Mouse (Mus musculus) splenic B cell, adult 2 months (primary cell): ENCODE measurements around the gene Tmem86a.

Source experiments
- DNase-seq: peaks from one replicate; pipeline ENCODE4 v3.0.0-alpha.2; 2011; ENCODE audit warnings: low read depth, low spot score
- H3K27me3 ChIP-seq: 2 replicates; pipeline ENCODE4 v1.6.1; 2012; ENCODE audit warnings: mild to moderate bottlenecking, low read length, moderate library complexity, mixed read lengths; ENCODE audit not compliant: control insufficient read depth, poor library complexity, insufficient read depth, severe bottlenecking
- H3K36me3 ChIP-seq: 2 replicates; pipeline ENCODE4 v1.6.1; 2012; ENCODE audit warnings: mild to moderate bottlenecking, low read length, moderate library complexity, mixed read lengths; ENCODE audit not compliant: control insufficient read depth, poor library complexity, insufficient read depth, severe bottlenecking

Gene Tmem86a

DNA sequence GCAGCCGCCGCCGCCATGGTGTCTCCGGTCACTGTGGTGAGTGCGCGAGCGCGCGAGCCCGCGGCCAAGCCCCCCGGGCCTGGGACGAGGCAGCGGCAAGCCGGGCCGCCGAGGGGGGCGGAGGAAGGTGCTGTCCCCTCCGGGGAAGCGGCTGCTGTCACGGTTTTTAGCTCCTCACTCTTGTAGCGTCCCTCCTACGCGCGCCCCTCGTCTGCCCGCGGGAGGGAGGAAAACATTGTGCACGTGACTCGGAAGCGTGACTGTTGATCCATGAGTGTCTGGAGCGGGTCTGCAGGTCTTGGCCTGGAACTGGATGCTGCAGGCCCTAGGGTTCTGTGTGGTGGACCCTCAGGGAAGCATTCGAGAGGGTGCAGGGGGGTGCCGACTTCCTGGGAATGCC, 365 bp downstream of the Tmem86a start:
- Histone ChIP-seq H3K27me3 (no peaks in the 10 kb centered on the region), H3K36me3 (no peaks in the 10 kb centered on the region)
- DNase-seq, result no peak

DNA sequence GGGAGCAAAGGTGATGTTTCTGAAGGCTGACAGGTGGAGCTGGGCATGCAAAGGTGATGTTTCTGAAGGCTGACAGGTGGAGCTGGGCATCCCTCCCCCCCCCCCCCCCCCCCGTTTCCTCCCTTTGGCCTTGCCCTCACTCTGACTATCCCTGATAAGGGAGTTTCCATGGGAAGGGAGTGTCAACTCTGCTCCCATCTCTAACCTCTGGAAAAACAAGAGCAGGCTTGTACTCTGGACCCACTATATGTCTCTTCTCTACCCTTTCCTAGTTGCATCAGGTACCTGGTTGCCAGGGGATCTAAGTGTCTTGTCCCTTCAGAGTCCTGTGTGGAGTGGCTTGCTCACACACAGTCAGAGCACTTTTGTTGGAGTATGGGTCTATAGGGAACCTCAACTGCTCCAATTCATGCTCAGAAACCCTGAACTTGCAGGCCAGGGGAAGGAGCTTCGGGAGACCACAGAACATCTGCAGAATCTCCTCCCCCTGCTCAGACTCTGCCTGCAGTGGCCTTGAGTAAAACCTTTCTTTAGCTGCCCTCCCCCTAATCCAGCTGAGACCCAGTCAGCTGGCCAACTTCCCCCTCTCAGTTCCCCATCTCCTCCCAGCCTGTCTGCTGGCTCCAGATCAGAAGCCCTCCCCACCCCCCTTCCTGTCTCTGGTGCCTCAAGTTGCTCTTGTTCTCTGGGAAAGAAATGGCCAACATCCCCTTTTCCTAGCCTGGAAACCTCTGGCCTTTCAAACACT, 1.2 kb downstream of the Tmem86a start:
- H3K27me3 ChIP-seq, result no peaks in the 10 kb centered on the region
- peak; percentile 72 for DNase-seq
- no peaks in the 10 kb centered on the region for H3K36me3 ChIP-seq

DNA sequence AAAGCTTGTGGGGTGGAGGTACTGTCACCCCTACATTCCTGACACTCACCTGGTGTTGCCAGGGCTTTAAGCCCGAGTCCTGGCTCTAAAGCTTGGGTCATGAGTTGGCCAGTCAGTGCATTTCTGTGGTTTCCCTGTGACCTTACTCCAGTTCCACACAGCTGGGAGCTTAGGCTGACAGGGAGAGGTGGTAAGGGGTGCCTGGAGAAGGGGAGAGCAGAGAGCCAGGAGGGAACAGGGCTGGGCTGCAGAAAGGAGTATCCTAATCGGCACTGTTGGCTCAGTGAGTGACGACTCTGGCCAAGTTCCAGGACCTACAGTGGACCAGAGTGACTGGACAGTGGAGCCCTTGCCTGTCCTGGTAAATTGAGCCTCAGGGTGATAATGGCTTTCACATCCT, 1.9 kb downstream of the Tmem86a start:
- DNase-seq, result no peak
- Histone ChIP-seq H3K27me3 (no peaks in the 10 kb centered on the region), H3K36me3 (no peaks in the 10 kb centered on the region)

DNA sequence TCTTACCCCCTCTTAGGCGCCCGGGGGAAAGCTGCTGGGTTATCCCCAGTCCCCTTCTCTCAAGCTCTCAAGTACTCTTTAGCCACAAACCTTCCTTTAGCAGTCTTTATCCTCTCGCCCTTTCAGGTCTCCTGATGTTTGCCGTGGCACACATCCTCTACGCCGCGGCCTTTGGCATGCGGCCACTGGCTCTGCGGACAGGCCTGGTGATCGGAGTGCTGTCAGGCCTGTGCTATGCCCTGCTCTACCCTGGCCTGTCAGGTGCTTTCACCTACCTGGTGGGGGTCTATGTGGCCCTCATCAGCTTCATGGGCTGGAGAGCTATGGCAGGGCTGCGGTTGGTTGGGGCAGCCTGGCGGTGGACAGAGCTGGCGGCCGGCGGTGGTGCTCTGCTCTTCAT, 2.9 kb downstream of the Tmem86a start:
- DNase-seq, result no peak
- no peaks in the 10 kb centered on the region for H3K27me3 ChIP-seq
- no peaks in the 10 kb centered on the region for H3K36me3 ChIP-seq

DNA sequence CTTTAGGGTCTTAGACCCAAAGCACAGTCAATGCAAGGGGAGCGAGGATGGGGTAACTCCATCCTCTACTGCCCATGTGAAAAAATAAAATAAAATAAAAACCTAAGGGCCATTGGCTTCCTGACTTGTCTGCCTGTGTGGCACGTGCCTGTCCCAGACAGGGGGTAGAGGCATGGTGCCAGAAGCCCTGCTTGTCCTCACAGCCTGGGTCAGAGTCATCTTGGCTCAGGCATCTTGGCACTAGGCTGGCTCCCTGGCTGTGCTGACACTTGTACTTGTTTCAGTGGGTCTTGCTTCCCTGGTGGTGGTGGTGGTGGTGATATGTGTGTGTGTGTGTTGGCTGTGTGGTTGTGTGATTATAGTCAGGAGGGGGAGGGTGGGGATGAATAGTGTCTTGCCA, 4.3 kb downstream of the Tmem86a start:
- DNase-seq, result no peak
- H3K36me3 ChIP-seq, result no peaks in the 10 kb centered on the region

DNA sequence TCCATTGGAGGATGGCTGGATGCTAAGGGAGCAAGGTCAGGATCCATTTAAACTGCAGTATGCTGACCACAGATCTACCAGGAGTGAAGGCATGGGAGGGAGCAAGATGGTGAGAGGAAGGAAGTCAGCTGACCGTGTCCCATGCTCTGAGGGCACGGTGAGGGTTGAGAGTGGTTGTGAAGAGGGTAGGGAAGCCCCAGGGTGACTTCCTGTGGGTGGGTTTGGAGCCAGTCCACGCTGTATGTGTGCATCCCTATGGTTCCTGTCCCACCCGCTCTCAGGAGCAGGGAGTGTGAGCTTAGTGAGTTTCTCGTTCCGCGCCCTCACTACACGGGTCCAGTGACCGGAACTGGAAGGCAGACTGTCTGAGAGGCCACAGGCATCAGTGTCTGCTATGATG, 5.3 kb downstream of the Tmem86a start:
- peak; percentile 26 for DNase-seq
- no peaks in the 10 kb centered on the region for H3K27me3 ChIP-seq
- H3K36me3 ChIP-seq, result no peaks in the 10 kb centered on the region

More for the DNA sequence above, 4.3 kb downstream of the Tmem86a start:
- no peaks in the 10 kb centered on the region for H3K27me3 ChIP-seq

DNA sequence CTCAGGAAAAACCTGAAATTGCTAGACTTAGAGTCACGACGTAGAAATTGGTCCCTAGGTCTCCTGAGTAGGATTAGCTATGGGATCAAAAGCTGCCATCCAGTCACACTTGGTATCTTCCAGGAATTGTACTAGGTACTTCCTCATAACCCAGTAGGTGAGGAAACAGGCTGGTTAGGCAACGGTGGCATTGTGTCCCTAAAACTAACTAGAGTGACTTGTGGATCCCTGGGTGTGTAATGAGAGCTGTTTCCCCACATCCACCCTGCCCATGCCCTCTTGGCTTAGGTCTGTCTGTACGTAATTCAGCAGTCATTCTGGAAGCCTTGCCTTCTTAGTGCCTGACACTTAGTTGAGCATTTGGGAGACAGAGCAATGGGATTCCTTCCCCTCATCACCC, 5.9 kb downstream of the Tmem86a start:
- no peak for DNase-seq
- Histone ChIP-seq H3K27me3 (no peaks in the 10 kb centered on the region), H3K36me3 (no peaks in the 10 kb centered on the region)

DNA sequence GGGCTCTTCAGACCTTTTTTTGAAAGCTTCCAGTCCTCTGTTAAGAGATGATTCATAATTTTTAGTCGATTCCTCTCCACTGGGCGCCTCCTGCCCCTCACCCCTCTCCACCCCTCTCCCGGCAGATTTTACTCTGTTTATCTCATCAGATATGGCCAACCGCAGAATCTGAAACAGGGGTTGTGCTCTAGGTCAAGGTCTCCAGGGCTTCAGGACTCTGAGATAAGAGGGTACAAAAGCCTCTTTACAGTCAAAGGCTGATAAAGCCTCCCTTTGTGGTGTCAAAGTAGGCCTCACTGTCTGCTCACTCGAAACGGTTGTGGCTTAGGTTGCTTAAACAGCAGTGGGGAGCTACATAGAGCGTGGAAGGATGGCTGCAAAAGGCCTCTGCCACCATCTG, 8.9 kb downstream of the Tmem86a start:
- no peak for DNase-seq
- H3K27me3 ChIP-seq, result no peaks in the 10 kb centered on the region
- H3K36me3 ChIP-seq, result no peaks in the 10 kb centered on the region

DNA sequence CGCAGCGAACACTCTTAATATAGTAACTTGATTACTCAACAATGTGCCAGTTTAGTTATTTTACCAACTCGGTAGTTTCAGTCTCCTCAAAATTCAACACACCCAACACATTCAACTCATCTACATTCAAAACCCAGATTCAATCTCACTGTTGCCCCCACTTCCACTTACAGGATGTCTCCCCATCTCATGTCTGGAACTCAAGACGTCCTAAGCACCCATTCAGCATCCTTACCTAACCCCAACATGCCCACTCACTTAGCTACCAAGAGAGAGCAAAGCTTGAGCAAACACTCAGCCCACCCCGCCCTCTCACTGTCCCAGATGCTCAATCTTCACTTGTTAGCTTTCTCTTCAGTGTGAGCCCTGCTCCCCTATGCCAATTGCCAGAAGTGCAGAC, 11.2 kb downstream of the Tmem86a start:
- Histone ChIP-seq H3K36me3 (no peaks in the 10 kb centered on the region), H3K27me3 (no peaks in the 10 kb centered on the region)
- no peak for DNase-seq

DNA sequence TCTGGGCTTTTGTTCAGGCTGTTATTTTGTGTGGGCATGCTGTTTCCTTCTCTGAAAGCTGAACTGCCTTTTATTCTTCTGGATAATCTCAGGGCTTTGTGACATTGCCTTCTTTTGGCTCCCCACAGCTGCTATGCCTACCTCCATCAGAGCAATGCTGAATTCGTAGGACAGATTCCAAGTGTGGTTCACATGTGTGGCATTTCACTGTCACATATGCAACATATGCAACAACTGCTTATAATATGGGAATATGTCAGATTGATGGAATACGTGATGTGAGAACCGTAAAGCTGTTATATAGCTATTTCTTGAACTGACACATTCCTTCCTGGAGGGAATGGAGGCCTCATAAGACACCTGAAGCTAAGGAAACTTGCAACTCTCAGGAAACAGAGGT, 16.5 kb downstream of the Tmem86a start:
- DNase-seq, result no peak
- Histone ChIP-seq H3K27me3 (no peaks in the 10 kb centered on the region), H3K36me3 (no peaks in the 10 kb centered on the region)

DNA sequence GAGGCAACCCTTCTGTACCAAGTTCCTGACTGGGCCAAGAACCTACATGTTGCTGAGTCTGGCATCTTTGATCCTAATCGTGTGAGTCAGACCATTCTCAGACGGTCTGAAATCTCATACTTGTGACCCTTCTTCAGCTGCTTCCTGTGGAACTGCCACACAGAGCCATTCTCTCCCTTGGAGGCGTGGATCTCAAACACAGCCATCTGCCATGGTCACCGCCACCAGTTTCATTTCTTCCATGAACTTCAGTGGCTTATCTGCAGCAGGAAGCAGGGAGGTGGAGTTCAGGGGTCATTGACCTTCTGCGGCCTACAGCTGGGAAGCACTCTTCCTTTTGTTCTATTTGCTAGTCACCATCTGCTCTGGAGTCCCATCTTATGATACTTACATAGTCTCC, 17.5 kb downstream of the Tmem86a start:
- Histone ChIP-seq H3K36me3 (no peaks in the 10 kb centered on the region), H3K27me3 (no peaks in the 10 kb centered on the region)
- no peak for DNase-seq

DNA sequence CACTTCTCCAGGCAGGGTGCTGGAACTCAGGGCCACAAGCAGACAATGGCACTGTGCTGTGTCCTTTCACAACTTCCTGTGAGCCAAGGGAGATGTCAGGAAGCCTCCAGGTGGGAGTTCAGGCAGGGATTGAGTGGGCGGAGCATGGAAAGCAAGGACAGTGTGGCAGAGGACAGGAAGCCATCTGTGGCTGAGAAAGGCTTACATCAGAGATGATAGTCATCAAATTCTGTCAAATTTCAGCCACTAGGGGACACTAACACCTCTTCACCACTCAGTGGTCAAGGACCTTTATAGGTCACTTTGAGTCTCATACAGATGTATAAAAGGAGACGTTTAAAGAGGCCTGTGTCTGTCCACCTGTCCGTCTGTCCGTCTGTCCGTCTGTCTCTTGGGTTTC, 22.1 kb downstream of the Tmem86a start:
- no peak for DNase-seq
- Histone ChIP-seq H3K36me3 (no peaks in the 10 kb centered on the region), H3K27me3 (no peaks in the 10 kb centered on the region)

DNA sequence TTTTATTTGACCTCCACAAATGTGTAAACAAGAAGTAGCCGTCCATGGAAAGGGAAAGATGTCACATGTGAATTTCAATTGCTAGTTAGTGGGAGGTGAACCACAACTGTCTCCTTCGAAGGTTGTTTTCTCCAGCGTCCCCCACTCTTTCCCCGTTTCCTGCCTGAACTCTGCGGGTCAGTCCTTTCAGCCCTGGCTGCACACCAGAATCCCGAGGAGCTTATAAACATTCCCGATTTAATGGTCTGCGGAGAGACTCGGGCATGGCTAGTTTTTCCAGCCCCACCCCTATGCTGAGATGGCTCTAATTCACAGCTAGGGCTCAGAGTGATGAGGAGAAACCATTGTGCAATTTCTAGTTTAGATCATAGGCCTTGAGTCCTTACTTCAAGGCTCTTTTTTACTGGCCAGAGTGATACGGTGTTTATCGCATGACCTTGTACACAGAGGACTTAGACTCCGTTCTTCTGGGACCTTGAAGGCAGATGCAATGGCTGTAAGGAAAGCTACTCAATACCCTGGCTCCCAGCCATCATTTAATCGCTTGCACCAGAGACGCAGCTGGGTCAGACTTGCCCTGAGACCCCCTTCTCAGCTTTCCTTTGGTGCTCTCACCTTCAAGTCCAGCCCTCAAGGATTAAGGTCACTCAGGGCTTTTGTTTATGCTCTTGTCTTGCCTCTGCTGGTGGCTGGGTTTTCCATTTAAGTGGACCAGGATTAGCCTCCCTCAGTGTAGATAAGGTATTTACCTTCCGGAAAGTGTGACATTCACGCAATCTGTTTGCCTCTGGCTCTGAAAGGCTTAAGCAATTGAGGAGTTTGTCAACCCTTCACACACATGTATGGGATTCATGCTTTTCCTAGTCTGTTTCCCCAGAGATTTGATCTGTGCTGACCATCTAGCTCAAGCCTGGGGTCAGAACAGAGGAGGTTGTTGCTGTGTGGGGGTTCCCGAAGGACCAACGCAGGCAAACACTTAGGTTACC, 23.4 kb downstream of the Tmem86a start:
- no peak for DNase-seq
- H3K36me3 ChIP-seq, result no peaks in the 10 kb centered on the region
- H3K27me3 ChIP-seq, result no peaks in the 10 kb centered on the region

DNA sequence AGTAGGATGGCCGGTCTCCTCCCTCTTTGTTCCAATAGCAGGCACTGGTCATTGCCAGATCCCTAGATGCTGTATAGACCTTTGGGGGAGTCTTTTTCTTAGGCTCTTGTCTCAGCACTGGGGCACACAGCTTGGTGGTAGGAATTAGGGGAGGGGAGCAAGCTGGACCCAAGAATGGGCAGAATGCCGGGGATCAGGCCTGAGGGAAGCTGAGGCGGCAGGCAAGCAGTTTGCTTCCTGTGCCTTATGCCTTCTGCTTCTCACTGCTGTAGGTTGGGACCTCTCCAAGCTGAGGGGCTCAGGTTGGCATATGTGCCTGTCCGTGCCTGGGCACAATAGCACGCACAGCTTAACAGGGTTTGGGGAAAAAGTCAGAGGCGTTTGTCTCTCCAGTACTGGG, 25.8 kb downstream of the Tmem86a start:
- Histone ChIP-seq H3K27me3 (no peaks in the 10 kb centered on the region), H3K36me3 (no peaks in the 10 kb centered on the region)
- DNase-seq, result no peak

DNA sequence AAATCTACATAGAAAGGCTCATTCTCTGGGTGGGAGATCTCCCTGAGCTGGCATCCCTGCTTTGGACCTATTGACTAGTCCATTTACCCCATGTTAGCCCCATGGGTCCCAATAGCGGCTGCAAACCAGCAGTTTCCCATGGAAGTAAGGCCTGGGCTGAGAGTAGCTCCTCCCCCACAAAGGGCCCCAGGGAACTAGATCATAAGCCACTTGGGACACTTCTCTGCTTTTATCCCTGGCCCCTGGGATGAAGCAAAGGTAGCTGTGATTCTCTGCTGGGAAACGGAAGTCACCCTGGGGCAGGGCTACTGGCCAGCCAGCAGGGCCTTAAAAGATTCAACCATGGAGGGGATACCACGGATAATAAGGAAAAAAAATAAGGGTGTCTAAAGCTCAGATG, 26.3 kb downstream of the Tmem86a start:
- H3K27me3 ChIP-seq, result no peaks in the 10 kb centered on the region
- DNase-seq, result no peak
- no peaks in the 10 kb centered on the region for H3K36me3 ChIP-seq
